Mouse (Mus musculus): ENCODE data around the gene Zfp329. TPM values are rescaled to one million over a fixed set of nuclear protein-coding genes. Genes with fewer than 3 reads are reported as not detected.

Zfp329 gene
- 27.5 and 28.9 TPM in 2 replicates for polyA plus RNA-seq (2014; fragmentation: Nextera tagmentation; extraction: Ambion mirVana)

DNA sequence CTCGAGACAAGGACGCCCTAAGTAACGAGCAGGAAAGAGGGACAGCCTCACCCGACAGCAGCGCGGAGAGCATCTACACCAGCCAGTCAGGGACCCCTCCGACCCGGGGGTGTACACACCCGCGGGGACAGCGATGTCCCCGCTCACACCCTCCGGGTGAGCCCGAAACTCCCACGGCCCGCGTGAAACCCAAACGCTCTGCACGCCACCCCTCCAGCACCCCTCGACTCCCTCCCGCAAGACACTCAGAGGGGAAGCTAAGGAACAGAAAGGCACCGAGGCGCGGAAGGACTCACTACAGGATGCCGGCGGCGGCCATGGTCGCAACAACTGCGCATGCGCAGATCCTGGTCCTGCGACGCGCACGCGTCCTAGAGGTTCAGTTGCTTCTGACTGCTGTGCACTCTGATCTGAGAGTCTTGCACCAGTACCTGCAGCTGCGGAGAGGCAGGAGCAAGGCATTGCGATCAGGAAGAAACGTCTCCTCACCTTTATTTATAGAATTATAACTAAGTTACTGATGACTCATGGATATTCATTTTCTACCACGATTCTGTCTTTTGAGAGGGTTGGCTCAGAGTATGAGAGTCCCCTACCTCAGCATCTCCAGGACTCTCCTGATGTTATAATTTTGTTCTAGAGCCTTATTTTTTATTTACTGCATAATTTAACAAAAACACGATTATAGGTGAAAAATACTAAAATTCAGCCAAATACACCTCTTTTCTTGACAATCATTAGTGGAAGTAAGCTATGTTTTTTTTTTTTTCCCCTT is at the start of gene Zfp329:
Zfp329 (minus strand) TSS at position 338 of the 775 bp plus-strand sequence.
- no peaks in the 10 kb centered on the region for H3K4me1 ChIP-seq (replicated peaks; ENCODE audit: control insufficient read depth, insufficient read depth, low read length)
- WGBS = under 1% methylated on average over 40 of the region's 40 CpGs
- peaks cover 7% of the 10 kb centered on the region; the same call in 1 of the 2 replicates for H3K9me3 ChIP-seq (ENCODE audit: control insufficient read depth, low read length)
- no peaks in the 10 kb centered on the region for H3K27me3 ChIP-seq (ENCODE audit: control insufficient read depth, insufficient read depth, low read length)
- peak within 1 kb of the TSS; percentile 72 for H3K4me2 ChIP-seq (ENCODE audit: low read depth, low read length, severe bottlenecking)
- peak within 1 kb of the TSS; percentile 92 for H3K9ac ChIP-seq (ENCODE audit: low read length)
- H3K27ac ChIP-seq (ENCODE audit: low read depth, low read length) = peak within 1 kb of the TSS; percentile 68
- H3K4me3 ChIP-seq (ENCODE audit: low read depth, low read length) = peak within 1 kb of the TSS; percentile 84
- peaks cover 7% of the 10 kb centered on the region; the same call in 1 of the 2 replicates for H3K36me3 ChIP-seq (ENCODE audit: control insufficient read depth, insufficient read depth, low read length)
- DNase-seq (ENCODE audit: low spot score) (peak; percentile 96), ATAC-seq (replicated peaks; ENCODE audit: low FRiP score) (peak; percentile 96)

DNA sequence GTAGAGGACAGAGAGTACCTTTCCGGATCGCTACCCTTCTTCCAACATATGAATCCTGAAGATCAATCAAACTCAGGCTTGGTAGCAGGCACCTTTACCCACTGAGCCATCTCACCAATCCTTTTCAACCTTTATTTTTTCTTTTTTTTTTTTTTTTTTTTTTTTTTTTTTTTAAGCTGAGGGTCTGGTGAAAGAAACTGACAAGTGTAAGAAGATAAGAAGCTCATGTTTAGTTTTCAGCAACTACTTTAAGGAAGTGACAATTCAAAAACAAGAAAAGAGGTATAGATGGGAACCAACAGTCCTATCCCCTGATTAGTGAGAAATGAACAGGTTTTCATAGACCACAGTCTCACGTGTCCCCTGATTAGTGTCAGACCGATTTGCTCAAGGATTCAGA is 17.1 kb upstream of the Zfp329 start:
- Histone ChIP-seq H3K27ac (ENCODE audit: low read depth, low read length) (no peak overlapping the region), H3K27me3 (ENCODE audit: control insufficient read depth, insufficient read depth, low read length) (no peaks in the 10 kb centered on the region), H3K4me1 (replicated peaks; ENCODE audit: control insufficient read depth, insufficient read depth, low read length) (no peaks in the 10 kb centered on the region), H3K4me3 (ENCODE audit: low read depth, low read length) (0 out of 2 replicates have a peak overlapping the region, but pooled peaks have one; percentile 51), H3K4me2 (ENCODE audit: low read depth, low read length, severe bottlenecking) (peak overlapping the region; percentile 48; the same call in 1 of the 2 replicates), H3K9me3 (ENCODE audit: control insufficient read depth, low read length) (peaks cover 20% of the 10 kb centered on the region), H3K36me3 (ENCODE audit: control insufficient read depth, insufficient read depth, low read length) (peaks cover 30% of the 10 kb centered on the region), H3K9ac (ENCODE audit: low read length) (no peak overlapping the region)
- WGBS = 94% methylated on average over 4 of the region's 4 CpGs
- ATAC-seq (replicated peaks; ENCODE audit: low FRiP score) (no peak), DNase-seq (ENCODE audit: low spot score) (no peak)

DNA sequence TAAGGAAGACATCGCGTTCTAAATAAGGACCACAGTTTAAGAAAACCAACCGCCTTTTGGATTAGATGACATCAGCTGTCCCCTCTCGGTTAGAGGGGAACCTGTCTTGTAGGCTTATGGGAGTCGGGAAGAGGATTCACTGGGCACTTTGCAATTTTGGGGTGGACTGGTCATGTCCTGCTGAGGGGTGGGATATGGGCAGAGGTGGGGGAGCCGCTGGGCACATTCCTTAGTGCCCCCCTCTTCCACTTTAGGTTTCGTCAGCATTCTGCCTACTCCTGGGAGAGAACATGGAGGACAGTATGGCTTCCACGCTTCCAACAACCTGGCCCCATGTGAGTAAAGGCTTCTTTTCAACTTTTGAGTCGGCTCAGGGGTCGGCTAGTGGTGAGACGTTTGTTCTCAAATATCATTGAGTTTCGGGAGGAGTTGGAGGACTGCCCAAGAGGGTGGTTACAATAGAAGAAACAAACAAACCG is 16.6 kb upstream of the Zfp329 start:
- peak; percentile 55 for DNase-seq (ENCODE audit: low spot score)
- peak; percentile 65 for ATAC-seq (replicated peaks; ENCODE audit: low FRiP score)
- H3K27ac ChIP-seq (ENCODE audit: low read depth, low read length) = no peak overlapping the region

GRCm38 (mm10) chr7:12834162-12835120 is 15.8 kb upstream of the Zfp329 start, which contains the start of gene Zfp110:
Gene Zfp110 (plus strand): TSS chr7:12834761.
- peak; percentile 97 for ATAC-seq (replicated peaks; ENCODE audit: low FRiP score)
- Histone ChIP-seq H3K36me3 (ENCODE audit: control insufficient read depth, insufficient read depth, low read length) (peaks cover 21% of the 10 kb centered on the region), H3K4me1 (replicated peaks; ENCODE audit: control insufficient read depth, insufficient read depth, low read length) (no peaks in the 10 kb centered on the region), H3K27me3 (ENCODE audit: control insufficient read depth, insufficient read depth, low read length) (no peaks in the 10 kb centered on the region), H3K9ac (ENCODE audit: low read length) (peak within 1 kb of the TSS; percentile 71), H3K27ac (ENCODE audit: low read depth, low read length) (no peak within 1 kb of the TSS; the same call in 1 of the 2 replicates), H3K9me3 (ENCODE audit: control insufficient read depth, low read length) (peaks cover 15% of the 10 kb centered on the region), H3K4me2 (ENCODE audit: low read depth, low read length, severe bottlenecking) (peak within 1 kb of the TSS; percentile 48), H3K4me3 (ENCODE audit: low read depth, low read length) (peak within 1 kb of the TSS; percentile 51)
- DNase-seq (ENCODE audit: low spot score) = peak; percentile 91
- WGBS = 5% methylated on average over 47 of the region's 47 CpGs

More for the DNA sequence above, 16.6 kb upstream of the Zfp329 start:
- 50% methylated on average over 13 of the region's 13 CpGs for WGBS
- Histone ChIP-seq H3K27me3 (ENCODE audit: control insufficient read depth, insufficient read depth, low read length) (no peaks in the 10 kb centered on the region), H3K4me3 (ENCODE audit: low read depth, low read length) (peak overlapping the region; percentile 51), H3K4me2 (ENCODE audit: low read depth, low read length, severe bottlenecking) (peak overlapping the region; percentile 48), H3K4me1 (replicated peaks; ENCODE audit: control insufficient read depth, insufficient read depth, low read length) (no peaks in the 10 kb centered on the region), H3K36me3 (ENCODE audit: control insufficient read depth, insufficient read depth, low read length) (peaks cover 26% of the 10 kb centered on the region), H3K9ac (ENCODE audit: low read length) (peak overlapping the region; percentile 71), H3K9me3 (ENCODE audit: control insufficient read depth, low read length) (peaks cover 19% of the 10 kb centered on the region)

DNA sequence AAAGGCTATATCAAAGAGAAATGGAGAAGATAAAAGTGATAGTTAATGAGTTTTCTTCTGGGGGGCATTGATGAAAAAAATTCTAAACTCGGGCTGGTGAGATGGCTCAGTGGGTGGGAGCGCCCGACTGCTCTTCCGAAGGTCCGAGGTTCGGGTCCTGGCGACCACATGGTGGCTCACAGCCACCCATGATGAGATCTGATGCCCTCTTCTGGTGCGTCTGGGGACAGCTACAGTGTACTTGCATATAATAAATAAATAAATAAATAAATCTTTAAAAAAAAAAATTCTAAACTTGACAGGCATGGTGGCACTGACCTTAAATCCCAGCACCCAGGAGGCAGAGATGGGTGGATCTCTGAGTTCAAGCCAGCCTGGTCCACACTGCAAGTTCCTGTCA is 3.1 kb downstream of the Zfp329 start:
- Histone ChIP-seq H3K27me3 (ENCODE audit: control insufficient read depth, insufficient read depth, low read length) (no peaks in the 10 kb centered on the region), H3K4me3 (ENCODE audit: low read depth, low read length) (no peak overlapping the region), H3K4me2 (ENCODE audit: low read depth, low read length, severe bottlenecking) (no peak overlapping the region), H3K9ac (ENCODE audit: low read length) (no peak overlapping the region), H3K9me3 (ENCODE audit: control insufficient read depth, low read length) (peaks cover 20% of the 10 kb centered on the region), H3K4me1 (replicated peaks; ENCODE audit: control insufficient read depth, insufficient read depth, low read length) (no peaks in the 10 kb centered on the region), H3K36me3 (ENCODE audit: control insufficient read depth, insufficient read depth, low read length) (peaks cover 25% of the 10 kb centered on the region), H3K27ac (ENCODE audit: low read depth, low read length) (no peak overlapping the region)
- DNase-seq (ENCODE audit: low spot score) (no peak), ATAC-seq (replicated peaks; ENCODE audit: low FRiP score) (no peak)
- 97% methylated on average over 8 of the region's 8 CpGs for WGBS

DNA sequence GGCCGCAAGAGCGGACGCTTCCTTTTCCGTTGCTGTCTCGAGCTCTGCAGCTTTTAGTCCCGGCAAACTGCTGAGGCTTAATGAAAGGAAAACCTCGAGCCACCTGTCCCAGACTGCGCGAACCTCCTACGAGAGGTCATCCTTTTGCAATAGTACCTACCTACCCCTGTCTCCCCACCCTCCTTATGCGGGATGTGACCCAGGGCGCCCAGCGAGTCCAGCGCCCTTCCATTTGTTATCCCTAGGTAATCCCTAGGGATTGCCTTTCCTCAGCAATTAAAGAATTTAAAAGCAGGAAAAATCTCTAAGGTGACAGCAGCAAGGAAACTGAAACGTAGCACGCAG is 15.0 kb downstream of the Zfp329 start:
- Histone ChIP-seq H3K27me3 (ENCODE audit: control insufficient read depth, insufficient read depth, low read length) (no peaks in the 10 kb centered on the region), H3K36me3 (ENCODE audit: control insufficient read depth, insufficient read depth, low read length) (peaks cover 10% of the 10 kb centered on the region), H3K4me1 (replicated peaks; ENCODE audit: control insufficient read depth, insufficient read depth, low read length) (no peaks in the 10 kb centered on the region), H3K27ac (ENCODE audit: low read depth, low read length) (0 out of 2 replicates have a peak overlapping the region, but pooled peaks have one; percentile 34), H3K9ac (ENCODE audit: low read length) (peak overlapping the region; percentile 79), H3K4me3 (ENCODE audit: low read depth, low read length) (peak overlapping the region; percentile 42), H3K4me2 (ENCODE audit: low read depth, low read length, severe bottlenecking) (peak overlapping the region; percentile 67), H3K9me3 (ENCODE audit: control insufficient read depth, low read length) (peaks cover 4% of the 10 kb centered on the region; the same call in 1 of the 2 replicates)
- DNase-seq (ENCODE audit: low spot score) (no peak), ATAC-seq (replicated peaks; ENCODE audit: low FRiP score) (peak; percentile 78; the same call in 1 of the 2 replicates)
- 2% methylated on average over 16 of the region's 16 CpGs for WGBS

DNA sequence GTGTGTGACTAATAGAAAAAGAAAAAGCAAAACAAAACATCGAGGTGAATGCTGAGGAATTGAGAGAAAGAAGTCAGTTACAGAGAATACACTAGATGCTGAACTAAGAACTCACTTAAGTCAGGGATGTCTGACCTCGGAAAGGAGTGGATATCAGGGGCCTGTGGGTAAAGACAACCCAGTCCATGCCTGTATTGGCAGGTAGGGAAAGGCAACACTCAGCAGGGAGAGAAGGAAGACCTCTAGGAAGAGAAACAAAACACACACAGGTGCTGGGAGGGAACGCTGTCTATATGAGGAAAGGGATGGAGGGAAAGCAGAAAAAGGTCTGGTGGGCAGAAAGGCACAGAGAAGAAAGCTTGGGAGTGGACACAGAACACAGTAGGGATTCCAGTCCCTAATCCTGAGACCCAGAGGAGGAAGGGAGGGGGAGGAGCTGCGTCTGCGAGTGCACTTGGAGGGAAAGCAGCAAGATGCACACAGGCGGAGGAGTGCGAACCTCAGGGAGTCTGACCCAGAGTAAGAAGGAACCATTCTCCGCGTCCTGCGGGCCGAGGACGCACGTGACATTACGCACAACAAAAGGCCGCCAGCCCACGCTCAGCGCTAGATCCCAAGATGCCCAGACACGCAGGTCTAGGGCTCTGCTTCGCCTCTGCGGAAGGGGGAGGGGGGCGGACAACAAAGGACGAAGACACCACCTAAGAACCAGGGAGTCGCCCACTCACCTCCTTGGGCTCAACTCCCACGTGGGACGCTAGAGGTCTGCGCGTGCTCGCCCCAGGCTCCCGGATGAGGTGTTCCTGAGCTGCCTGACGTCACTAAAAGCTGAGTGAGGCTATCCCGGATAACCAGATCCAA is 15.6 kb downstream of the Zfp329 start, which contains the start of gene Zscan18:
Zscan18 (minus strand) TSS at position 770 of the 861 bp plus-strand sequence.
- DNase-seq (ENCODE audit: low spot score) (peak; percentile 85), ATAC-seq (replicated peaks; ENCODE audit: low FRiP score) (peak; percentile 95)
- peaks cover 7% of the 10 kb centered on the region for H3K36me3 ChIP-seq (ENCODE audit: control insufficient read depth, insufficient read depth, low read length)
- H3K4me1 ChIP-seq (replicated peaks; ENCODE audit: control insufficient read depth, insufficient read depth, low read length) = no peaks in the 10 kb centered on the region
- H3K27ac ChIP-seq (ENCODE audit: low read depth, low read length) = peak within 1 kb of the TSS; percentile 34; the same call in 1 of the 2 replicates
- 5% methylated on average over 31 of the region's 31 CpGs for WGBS
- peak within 1 kb of the TSS; percentile 42 for H3K4me3 ChIP-seq (ENCODE audit: low read depth, low read length)
- no peaks in the 10 kb centered on the region; the same call in 1 of the 2 replicates for H3K9me3 ChIP-seq (ENCODE audit: control insufficient read depth, low read length)
- no peaks in the 10 kb centered on the region for H3K27me3 ChIP-seq (ENCODE audit: control insufficient read depth, insufficient read depth, low read length)
- H3K4me2 ChIP-seq (ENCODE audit: low read depth, low read length, severe bottlenecking) = peak within 1 kb of the TSS; percentile 67
- peak within 1 kb of the TSS; percentile 79 for H3K9ac ChIP-seq (ENCODE audit: low read length)

Measured in forebrain, embryonic 11.5 days (tissue).